Mouse (Mus musculus): Measurements from ENCODE around the gene Ldb3.

GRCm38 (mm10) chr14:34635192-34635591, 46.7 kb upstream of the Ldb3 start:
- TF ChIP-seq MXI1 (IDR thresholded peaks at IDR 0.05; ENCODE audit: low read depth, low read length) = no peak
- TF ChIP-seq POLR2A (IDR thresholded peaks at IDR 0.05; ENCODE audit: control insufficient read depth in 1 of 2, insufficient read depth in 1 of 2, low read depth in 1 of 2, low read length in 2 of 2, poor library complexity in 1 of 2) = no peak
- no peak for TF ChIP-seq NELFE (IDR thresholded peaks at IDR 0.05; ENCODE audit: low read depth, low read length)
- no peak for TF ChIP-seq HCFC1 (IDR thresholded peaks at IDR 0.05; ENCODE audit: low read depth, low read length)
- TF ChIP-seq CTCF (IDR thresholded peaks at IDR 0.05 in 2 of 3, conservative IDR thresholded peaks at IDR 0.05 in 1 of 3; ENCODE audit: control insufficient read depth in 1 of 3, insufficient read depth in 1 of 3, low read depth in 2 of 3, low read length in 3 of 3, poor library complexity in 1 of 3, severe bottlenecking in 1 of 3) = no peak
- TF ChIP-seq ZMIZ1 (IDR thresholded peaks at IDR 0.05; ENCODE audit: low read depth, low read length) = no peak
